Mouse (Mus musculus) gastrocnemius, adult 2 months (tissue): ENCODE data around the gene Itpkc. TPM values are rescaled to one million over a fixed set of nuclear protein-coding genes. Genes with fewer than 3 reads are reported as not detected.
A peak's percentile ranks its signal among the peaks of the same experiment; 100 is the strongest.

ENCODE experiments used
- DNase-seq: peaks from one replicate; pipeline ENCODE4 v3.0.0; 2022
- H3K27ac ChIP-seq: fragments of 200-600 bp; 2 replicates; pipeline ENCODE4 v1.8.1; 2022; ENCODE audit warnings: mild to moderate bottlenecking
- H3K4me3 ChIP-seq: fragments of 200-600 bp; 2 replicates; pipeline ENCODE4 v1.8.1; 2022; ENCODE audit warnings: mild to moderate bottlenecking, moderate library complexity
- CTCF ChIP-seq: fragments of 200-600 bp; IDR thresholded peaks from 2 replicates; pipeline ENCODE4 v1.8.1; 2022; ENCODE audit warnings: antibody characterized with exemption, mild to moderate bottlenecking, moderate library complexity
- intact Hi-C: fragments of 180-260 bp; cut with DNase I; formaldehyde crosslinking; loops from one replicate; pipeline ENCODE4 v1.15.1; 2025
- total RNA-seq, 2 experiments: library from RNA; stranded (reverse); gene quantifications; 2 replicates each; pipeline ENCODE4 v1.2.3; 2021

Gene Itpkc
- total RNA-seq, 2 experiments from 2014 or later, result 3.9 to 4.3 TPM

DNA sequence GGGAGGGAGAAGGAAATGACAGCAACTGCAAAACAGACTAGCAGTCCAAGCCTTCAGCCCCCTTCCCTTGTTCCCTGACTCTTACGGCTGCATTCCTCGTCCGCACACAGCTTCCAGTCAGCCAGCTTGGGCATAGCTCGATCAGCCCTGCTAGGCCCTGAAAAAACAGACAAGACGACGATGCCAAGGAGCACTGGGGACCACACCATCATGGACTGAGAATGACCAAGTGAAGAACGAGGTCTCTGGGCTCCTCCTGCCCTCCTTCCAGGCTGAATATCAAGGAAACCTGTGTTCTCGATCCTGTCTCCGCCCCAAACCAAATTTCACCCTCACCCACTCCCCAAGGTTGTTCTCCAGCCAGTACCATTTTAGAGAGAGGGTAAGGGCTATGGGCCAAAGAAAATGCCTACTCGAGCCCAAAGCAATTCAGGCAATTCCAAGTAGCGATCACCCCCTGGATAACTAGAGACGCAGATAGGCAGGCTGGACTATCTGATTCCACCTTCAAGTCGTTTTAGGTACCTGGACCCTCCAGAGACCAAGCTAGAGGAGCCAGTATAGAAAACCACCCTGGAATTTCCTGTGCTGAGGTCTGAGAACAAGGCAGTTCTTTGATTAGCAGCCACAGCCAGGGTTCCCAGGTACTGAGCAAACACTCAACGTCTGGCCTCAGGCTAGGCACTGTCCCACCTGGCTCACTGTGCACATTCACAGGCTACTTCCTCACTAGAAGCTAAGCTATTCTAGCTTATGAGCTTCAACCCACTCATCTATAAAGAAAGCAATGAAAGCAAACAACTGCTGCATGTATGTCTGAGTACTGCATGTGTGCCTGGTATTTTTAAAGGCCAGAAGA, 47.4 kb downstream of the Itpkc start, which contains the start of the genes Gm21983 and Mia:
Gm21983 (minus strand) TSS at position 250 of the 859 bp plus-strand sequence.
Mia (minus strand) TSS at position 321 of the 859 bp plus-strand sequence.
- H3K4me3 ChIP-seq, result peak within 1 kb of the TSS; percentile 89
- intact Hi-C loops, result no loop called here
- no peak for DNase-seq
- peak within 1 kb of the TSS; percentile 94 for H3K27ac ChIP-seq
- no peak for TF ChIP-seq CTCF

DNA sequence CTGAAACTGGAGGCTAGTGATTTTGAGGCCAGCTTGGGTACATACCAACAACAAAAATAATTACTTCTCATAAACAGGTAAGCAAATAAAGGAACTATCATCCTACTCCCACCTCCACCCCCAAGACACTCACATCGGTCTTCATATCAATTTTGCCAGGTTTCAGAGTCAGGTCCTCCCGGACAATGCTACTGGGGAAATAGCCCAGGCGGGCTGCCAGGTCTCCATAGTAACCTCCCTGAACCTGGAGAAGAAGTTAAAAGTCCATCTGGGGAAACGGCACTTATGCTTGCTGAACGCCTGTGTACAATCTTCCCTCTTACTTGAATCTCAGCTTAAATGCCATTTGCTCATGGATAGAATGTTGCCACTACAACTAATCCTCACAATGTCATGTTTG, 48.4 kb downstream of the Itpkc start:
- peak; percentile 72 for DNase-seq
- peak overlapping the region; percentile 94 for H3K27ac ChIP-seq
- H3K4me3 ChIP-seq, result peak overlapping the region; percentile 89
- no peak for TF ChIP-seq CTCF
- intact Hi-C loops, result no loop called here

DNA sequence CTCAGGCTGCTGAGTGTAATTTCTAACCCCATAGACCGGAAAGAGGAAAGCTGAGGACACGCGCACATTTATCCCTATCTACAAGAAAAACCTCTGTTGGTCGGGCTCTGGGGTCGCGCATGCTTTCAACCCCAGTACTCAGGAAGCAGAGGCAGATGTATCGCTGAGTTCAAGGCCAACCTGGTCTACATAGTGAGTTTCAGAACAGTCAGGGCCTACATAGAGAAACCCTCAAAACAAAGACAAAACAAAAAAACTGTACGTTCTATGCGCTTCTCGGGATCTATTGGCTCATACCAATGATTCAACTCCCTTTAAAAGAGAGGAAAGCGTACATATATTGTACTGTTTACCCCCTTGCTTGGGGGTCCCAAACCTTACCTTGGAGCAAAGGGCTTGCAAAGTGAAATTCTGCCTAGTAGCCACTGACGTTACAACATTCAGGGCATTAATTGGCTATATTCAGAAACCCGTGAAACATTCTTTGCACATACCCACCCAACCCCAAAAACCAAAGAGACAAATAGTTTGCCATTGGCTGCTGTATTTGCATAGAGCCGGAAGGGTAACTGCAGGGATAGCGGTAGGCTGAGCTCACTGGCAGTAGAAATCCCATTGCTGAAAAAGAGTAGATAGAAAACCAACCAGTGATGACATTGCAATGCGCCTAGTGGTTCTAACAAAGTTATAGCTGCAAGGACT, 49.1 kb downstream of the Itpkc start:
- Histone ChIP-seq H3K4me3 (peak overlapping the region; percentile 89), H3K27ac (peak overlapping the region; percentile 94)
- DNase-seq, result no peak
- intact Hi-C loops, result loop anchor here (1.0 to 5.0 kb wide), 2 partner anchors 16 to 493 kb away; partner anchors contain the start of genes BC024978 and Map3k10
- no peak for TF ChIP-seq CTCF

GRCm38 (mm10) chr7:27178324-27179216, 49.9 kb downstream of the Itpkc start, which contains the start of gene Rab4b:
Gene Rab4b (minus strand): TSS chr7:27178896.
- DNase-seq, result peak; percentile 99
- TF ChIP-seq CTCF, result peak; percentile 69
- intact Hi-C loops, result loop anchor here (1.0 to 5.0 kb wide), 2 partner anchors 17 to 494 kb away; partner anchors contain the start of genes BC024978 and Map3k10
- peak within 1 kb of the TSS; percentile 94 for H3K27ac ChIP-seq
- H3K4me3 ChIP-seq, result peak within 1 kb of the TSS; percentile 89

- TF ChIP-seq CTCF, result no peak
- intact Hi-C loops, result loop anchor here (5.0 kb wide), 1 partner anchor 494 kb away; the partner anchor contains the start of gene Map3k10
- DNase-seq, result no peak
- H3K4me3 ChIP-seq, result peak overlapping the region; percentile 89
- peak overlapping the region; percentile 94 for H3K27ac ChIP-seq
These were observed 50.5 kb downstream of the Itpkc start for GRCm38 (mm10) chr7:27177942-27178323.

DNA sequence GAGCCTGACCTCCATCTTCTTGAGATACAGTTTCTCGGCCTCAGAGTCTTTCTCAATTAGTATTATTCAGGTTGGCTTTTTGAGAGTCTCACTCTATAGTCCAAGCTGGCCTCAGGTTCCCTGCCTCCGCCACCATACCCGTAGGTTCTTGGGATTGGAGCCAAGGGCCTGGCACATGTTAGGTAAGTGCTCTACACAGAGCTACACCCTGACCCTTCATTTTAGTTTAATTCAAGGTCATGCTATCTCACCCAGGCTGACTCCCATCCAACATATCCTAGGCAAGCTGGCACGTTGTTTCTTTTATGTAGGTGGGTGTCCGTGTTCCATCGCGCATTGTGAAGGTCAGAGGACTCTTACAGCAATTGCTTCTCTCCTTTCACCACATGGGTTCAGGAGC, 53.6 kb downstream of the Itpkc start:
- TF ChIP-seq CTCF, result no peak
- H3K27ac ChIP-seq, result no peak overlapping the region
- DNase-seq, result no peak
- no peak overlapping the region for H3K4me3 ChIP-seq
- intact Hi-C loops, result loop anchor here (5.0 kb wide), 1 partner anchor 497 kb away; the partner anchor contains the start of gene Map3k10

DNA sequence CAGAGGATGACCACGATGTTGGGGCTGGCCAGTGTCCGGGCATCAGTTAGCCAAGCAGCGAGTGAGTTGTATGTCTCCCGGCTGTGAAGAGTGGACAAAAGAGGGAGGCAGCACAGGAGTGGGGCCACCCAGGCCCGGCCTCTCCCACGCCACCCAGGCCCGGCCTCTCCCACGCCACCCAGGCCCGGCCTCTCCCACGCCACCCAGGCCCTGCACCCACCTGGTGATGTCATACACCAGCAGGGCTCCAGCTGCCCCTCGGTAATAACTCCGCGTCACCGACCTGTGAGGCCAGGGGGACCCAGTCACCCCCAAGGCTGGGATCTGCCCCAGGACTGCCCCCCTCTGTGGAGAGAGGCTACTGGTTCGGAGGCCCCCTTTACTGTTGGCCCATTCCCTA, 54.0 kb downstream of the Itpkc start:
- no peak for TF ChIP-seq CTCF
- no peak overlapping the region for H3K27ac ChIP-seq
- intact Hi-C loops, result no loop called here
- peak; percentile 17 for DNase-seq
- H3K4me3 ChIP-seq, result no peak overlapping the region

DNA sequence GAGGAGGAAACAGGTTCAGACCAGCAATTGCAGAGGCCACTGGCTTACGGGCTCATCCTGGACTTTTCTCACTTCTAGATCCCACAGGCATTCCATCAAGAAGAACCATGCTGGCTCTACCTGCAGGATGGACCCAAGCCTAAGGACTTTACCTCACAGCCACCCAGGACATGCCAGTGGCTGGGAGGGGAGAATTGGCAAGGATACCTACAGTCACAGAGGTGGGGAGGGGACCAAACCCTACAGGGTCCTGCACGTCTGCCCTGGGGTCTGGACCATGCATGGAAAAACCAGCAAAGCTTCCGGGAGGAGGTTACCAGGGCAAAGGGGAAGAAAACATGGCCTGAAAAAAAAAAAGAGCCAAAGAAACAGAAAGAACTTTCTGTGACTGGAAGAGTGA, 57.5 kb downstream of the Itpkc start:
- intact Hi-C loops, result no loop called here
- H3K27ac ChIP-seq, result no peak overlapping the region

DNA sequence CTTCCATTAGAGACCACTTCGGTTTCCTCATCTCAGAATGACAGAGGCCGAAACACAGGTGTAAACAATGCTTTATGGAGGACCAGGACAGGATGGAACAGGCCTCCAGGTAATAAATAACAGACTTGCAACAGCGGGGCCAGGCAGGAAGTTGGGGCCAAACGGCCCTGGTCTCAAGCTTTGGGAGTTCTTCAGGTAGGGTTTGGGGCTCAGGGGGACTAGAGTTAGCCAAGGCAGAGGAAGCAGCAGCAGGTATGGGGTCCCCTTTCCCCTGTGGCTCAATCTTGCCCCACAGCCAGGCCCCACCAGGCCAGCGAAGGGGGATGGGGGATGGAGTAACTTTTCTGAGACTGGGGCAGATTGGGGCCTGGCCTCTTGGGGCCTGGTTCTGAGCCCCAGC, 60.1 kb downstream of the Itpkc start:
- Histone ChIP-seq H3K27ac (peak overlapping the region; percentile 98), H3K4me3 (no peak overlapping the region)
- intact Hi-C loops, result no loop called here
- no peak for DNase-seq
- TF ChIP-seq CTCF, result no peak

More for the DNA sequence above, 57.5 kb downstream of the Itpkc start:
- H3K4me3 ChIP-seq, result no peak overlapping the region
- no peak for TF ChIP-seq CTCF
- peak; percentile 8 for DNase-seq

- intact Hi-C loops, result no loop called here
- TF ChIP-seq CTCF, result no peak
- no peak for DNase-seq
These were observed 60.9 kb downstream of the Itpkc start for GRCm38 (mm10) chr7:27167475-27168094.

More at GRCm38 (mm10) chr7:27167475-27168094, 60.9 kb downstream of the Itpkc start:
- Histone ChIP-seq H3K4me3 (peak overlapping the region; percentile 72), H3K27ac (peak overlapping the region; percentile 98)
